Mouse (Mus musculus): Measurements from ENCODE around the gene Faah.

Gene Faah

GRCm38 (mm10) chr4:115952758-115953157 lies 65.0 kb downstream of the Faah start:
- no peak for DNase-seq (ENCODE audit: low read depth, low spot score)

- no peak for DNase-seq (ENCODE audit: low read depth, low spot score)
These were observed 73.9 kb downstream of the Faah start for GRCm38 (mm10) chr4:115943669-115944314.

DNA sequence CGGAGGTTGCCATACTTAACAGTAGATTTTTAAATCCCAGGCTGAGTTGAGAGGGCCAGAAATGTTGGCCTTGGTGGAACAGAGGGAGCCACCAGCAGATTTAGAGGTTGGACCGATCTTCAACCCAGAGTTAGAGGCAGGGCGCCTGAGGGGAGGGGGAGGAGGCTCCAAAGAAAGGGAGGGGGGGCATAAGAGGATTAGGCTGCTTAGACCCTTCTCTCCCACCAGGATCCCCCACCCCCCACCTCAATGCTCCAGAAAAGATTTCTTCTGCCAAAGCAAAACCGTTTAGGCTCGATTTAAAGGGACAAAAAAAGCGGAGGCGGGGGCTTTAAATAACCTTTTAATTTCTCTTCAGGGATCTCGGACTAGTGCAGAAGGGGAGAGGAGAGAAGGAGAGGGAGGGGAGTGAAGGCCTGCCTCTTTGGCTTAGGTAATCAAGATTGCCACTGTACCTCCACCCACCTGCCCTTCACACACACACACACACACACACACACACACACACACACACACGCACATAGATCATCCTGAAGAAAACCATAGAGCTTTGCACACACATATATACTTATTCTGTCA lies 76.4 kb downstream of the Faah start:
- DNase-seq (ENCODE audit: low read depth, low spot score), result no peak

DNA sequence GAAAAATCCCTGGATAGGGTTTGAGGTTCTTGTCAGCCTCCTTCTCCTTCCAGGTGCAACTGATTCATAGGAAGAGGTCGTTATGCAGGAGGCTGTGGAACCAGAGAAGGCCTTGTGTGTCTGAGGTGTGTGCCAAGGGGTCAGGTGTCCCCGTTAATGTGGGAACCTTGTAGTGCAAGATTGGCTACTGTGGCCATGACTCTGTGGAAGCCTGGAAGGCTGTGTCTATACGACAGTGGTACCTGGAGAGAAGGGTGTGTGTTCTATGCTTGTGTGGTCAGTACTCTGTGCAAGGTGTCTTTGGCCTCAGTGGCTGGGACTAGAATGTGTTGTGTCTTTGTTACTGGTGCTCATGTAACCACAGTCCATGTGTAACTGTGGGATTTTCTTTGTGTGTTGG lies 77.0 kb downstream of the Faah start:
- DNase-seq (ENCODE audit: low read depth, low spot score), result no peak

DNA sequence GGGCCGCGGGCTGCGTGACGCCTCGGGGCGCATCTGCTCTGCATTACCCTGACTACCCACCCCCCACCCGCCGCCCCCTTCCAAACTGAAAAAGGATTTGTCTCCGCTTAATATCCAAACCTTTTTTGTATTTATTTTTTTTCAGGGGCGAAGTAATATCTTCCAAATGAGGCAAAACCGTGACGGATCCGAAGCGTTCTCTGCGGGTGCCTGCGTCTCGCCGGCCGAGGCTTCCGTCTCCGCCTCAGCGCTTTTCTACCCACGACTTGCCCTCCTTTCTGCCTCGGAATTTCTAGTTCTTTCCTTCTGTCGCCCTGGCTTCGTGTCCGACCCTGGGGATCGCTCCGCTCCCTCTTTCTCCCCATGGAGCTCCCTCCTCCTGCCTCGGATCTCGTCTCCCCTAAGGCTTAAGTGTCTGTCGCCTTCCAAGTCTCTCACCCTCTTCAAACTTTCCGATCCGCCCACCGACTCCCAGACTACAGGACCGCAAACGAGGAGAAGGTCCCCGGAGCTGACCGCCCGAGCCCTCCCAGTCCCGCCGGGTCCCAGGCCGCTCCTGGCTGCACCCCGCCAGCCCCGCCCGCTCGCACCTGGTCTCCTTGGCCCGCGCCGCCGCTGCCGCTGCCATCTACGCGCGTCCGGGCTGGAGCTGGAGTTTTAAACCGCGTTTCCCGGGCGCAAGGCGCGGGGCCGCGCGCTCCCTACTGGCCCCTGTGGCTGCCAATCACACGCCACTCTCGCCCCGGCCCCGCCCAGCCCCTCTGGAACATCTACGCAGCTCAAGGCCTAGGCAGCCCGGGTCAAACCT lies 78.2 kb downstream of the Faah start, which contains the start of gene Dmbx1:
TSS of gene Dmbx1 (minus strand) at position 632 of the 808 bp plus-strand sequence.
- DNase-seq (ENCODE audit: low read depth, low spot score), result no peak

DNA sequence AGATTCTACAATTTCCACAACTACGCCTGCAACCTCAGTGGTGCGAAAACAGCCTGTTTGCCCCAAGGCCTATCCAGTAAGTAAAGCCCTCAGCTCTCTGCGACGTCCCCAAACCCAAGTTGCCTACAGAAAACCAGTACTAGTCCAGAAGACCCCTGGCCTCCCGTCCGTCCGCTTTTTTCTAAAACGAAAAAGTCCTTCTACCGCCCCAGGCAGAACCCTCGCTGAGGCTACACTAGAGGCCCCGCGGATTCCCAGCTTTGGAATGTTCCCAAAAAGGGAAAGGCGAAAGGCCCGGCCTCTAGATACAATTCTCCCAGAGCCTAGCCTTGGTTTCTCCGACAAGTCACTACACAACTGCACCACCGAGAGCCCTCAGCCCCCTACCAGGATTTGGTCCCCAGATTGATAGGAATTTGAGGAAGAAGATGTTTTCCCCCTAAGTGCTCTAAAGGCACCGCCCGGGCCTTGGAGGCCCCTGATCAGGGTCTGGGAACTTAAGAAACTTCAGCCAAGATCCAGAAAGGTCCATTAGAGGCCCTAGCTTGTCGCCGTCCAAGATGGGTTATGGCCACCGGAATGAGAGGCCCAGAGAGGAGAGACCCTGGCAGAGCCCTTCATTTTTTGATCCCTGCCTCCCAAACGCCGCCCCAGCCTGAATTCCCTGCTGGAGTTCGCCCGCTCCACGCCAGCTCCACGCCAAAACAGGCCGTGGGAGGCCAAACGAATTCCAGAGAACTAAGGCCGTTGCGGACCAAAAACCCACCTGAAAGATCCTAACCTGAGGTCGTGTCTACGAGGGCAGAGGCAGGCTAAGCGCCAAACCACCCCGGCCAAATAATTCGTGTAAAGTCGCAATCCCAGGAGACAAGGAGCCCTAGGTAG lies 79.2 kb downstream of the Faah start:
- no peak for DNase-seq (ENCODE audit: low read depth, low spot score)

DNA sequence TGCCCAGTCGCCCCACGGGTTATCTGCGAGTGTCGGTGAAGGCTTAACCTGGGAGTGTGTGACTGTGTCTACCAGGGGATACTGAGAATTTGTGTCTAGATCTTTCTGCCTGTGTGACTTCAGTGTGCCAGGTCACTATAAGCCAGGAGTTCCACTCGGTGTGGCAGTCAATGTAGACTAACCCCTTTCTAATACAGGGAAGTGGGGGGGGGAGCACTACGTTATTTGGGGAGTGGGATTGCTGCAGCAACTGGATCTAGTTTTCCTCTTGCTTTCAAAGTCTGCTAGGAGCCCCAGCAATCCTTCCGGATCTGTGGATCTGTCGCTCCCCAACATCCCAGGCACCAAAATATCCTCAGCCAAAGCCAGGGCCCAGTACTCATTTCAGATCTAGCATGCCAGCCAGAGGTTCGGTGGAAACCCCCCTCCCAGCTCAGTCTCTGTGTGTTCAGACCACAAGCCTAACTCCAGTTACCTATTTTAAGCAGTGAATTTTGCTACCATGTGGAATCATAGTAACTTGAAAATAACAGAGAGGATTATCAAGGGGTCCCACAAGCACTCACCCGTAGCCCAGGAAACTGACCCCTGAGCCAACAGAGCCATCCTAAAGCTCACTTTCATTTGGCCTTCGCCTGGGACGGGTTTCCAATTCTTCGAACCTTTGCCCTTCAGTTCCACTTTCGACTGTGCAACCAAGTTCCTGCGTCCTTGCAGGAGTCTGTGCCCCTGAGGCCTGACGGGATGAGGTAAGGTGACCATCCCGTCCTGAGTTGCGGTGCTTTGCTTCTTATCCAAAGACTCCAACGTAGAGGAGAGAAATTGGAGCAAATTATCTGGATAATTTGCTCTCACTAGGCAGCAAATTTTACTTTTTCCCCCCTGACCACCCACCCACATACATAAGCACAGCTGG lies 80.4 kb downstream of the Faah start:
- DNase-seq (ENCODE audit: low read depth, low spot score), result no peak

- DNase-seq (ENCODE audit: low read depth, low spot score), result no peak
These were observed 81.1 kb downstream of the Faah start for GRCm38 (mm10) chr4:115936646-115937045.

DNA sequence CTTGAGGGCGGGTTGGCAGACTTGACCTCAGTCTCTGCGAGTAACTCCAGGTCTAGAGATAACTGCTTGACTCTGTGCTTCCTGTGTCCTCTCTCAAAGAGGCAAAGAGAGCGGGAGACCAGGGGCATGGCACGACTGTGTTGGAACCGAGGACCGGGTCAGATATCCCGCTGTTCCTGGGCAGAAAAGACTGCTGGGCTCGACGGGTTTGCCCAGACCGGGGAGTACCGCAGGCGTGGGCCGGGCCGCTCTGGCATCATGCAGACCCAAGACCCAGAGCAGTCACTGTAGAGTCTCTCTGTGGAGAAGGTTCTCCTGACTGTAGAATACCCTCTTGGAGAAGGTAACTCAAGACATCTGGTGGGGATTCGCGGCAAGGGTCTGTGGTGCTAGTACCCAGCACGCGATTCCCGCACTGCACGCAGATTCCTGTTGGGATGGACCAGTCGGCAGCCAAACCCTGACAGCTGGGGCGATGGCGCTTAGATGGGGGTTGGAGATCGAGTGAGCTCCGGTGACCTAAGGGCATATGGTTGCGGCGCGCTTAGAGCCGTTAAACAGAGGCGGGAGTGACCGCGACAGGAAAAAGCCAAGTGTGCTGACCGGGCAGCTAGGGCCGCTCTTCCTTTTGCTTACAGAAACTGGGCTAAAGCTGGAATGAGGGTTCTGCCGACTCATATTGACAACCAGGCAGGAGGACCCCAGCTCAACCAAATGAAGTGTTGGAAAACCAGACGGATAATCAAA lies 81.7 kb downstream of the Faah start:
- DNase-seq (ENCODE audit: low read depth, low spot score), result no peak

DNA sequence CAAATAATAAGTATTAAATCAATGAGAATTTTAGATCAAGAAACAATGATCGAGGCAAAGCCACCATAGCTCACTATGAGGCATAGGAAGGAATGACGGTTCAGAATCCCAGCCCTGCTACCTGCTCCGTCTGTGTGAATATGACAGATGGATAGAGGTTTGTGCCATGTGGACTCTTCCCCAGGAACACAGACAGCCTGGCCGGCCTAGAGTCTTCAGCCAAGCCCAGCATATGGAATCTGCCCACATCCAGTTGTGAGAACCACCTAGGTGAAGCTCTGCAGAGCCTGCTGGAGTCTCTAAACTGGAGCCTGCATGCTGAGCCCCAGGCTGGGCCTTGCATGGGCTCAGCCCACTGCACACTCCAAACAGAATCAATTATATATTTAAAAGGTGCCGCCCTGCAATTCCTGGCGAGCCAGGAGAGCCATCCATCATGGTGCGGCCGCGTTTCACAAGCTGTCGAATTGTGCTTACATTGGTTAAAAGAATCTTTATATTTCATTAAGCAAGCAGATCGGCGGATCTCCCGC lies 86.1 kb downstream of the Faah start:
- DNase-seq (ENCODE audit: low read depth, low spot score), result no peak

DNA sequence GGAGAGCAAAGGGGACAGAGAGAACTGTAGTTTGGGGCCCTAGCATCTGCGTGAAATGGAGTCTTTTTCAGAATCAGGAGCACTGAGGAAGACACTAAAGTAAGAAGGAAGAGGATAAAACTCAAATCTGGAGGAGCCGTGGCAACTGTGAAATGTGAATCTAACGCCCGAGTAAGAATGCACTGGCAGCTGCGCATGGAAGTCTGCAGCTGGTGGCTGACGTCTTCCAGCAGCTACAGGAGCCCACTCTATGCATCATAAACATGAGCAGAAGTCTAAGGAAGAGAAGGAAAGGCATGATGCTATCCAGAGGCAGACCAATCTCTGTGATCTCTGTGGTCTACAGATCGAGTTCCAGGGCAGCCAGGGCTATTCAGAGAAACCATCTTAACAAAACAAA lies 90.1 kb downstream of the Faah start:
- no peak for DNase-seq (ENCODE audit: low read depth, low spot score)

DNA sequence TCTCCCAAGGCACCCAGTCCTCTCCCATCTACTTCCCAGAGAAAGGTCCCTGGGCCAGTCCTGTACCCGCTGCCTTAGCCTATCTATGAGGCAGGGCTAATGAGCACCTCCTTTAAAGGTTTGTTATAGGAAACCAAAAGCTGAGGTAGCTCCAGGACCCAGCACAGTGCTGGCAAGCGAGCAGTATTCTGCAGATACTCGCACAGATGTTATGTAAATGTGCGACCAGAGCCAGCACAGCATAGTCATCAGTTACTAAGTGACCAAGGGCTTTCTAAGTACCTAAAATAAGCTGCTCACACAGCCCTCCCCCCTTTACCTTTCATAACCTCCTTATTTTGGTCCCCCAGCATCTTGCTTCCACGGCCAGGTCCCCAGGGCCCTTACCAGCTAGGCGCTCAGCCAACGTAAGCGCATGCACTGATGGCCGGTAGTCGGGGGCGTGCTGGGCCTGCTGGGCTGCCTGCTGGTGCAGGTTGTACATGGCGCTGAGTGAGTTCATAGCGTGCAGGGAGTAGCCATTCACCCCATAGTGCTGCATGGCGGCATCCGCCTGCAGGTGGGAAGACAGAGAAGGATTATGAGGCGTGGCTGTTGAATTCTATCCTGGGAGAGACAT lies 94.4 kb downstream of the Faah start:
- no peak for DNase-seq (ENCODE audit: low read depth, low spot score)

GRCm38 (mm10) chr4:115922688-115923087 lies 95.0 kb downstream of the Faah start:
- no peak for DNase-seq (ENCODE audit: low read depth, low spot score)

GRCm38 (mm10) chr4:115919911-115920310 lies 97.8 kb downstream of the Faah start:
- DNase-seq (ENCODE audit: low read depth, low spot score), result no peak
